Comparison of ENCODE assay signal across 26 mouse cellular contexts in genomic region chr8:116875798-116876450, GRCm38 (mm10). TPM values are rescaled to one million over a fixed set of nuclear protein-coding genes. Genes with fewer than 3 reads are reported as not detected.
DNase-seq lines count a peak whose midpoint lies in the region; ATAC-seq lines count a peak whose summit lies in the region.
"Had no signal": no experiment of that assay in that cellular context is flagged by ENCODE, and none has a peak within 500 bp of the region (broad histone marks: within the 10 kb centered on the region; RNA-seq: fewer than 3 reads in every experiment).

No protein-coding gene starts in this region.

- WGBS in forebrain, embryonic 16.5 days = 84% methylated on average over 17 of the region's 17 CpGs

- peak; percentile 51 for ATAC-seq in CD4-positive, CD25-positive, alpha-beta regulatory T cell, adult 4 months
- no peak for ATAC-seq in forebrain, embryonic 16.5 days
- ATAC-seq: hindbrain, postnatal 0 days; midbrain, embryonic 15.5 days had no signal

- H3K9me3 ChIP-seq in forebrain, embryonic 16.5 days (ENCODE audit: control insufficient read depth, low read length) = no peaks in the 10 kb centered on the region
- H3K9me3 ChIP-seq: embryonic facial prominence, embryonic 10.5 days; limb, embryonic 15.5 days; midbrain, embryonic 15.5 days; neural tube, embryonic 15.5 days had no signal

- H3K27me3 ChIP-seq in forebrain, embryonic 16.5 days (replicated peaks; ENCODE audit: control insufficient read depth, insufficient read depth, low read length) = no peaks in the 10 kb centered on the region
- H3K27me3 ChIP-seq: limb, embryonic 15.5 days; midbrain, embryonic 15.5 days; neural tube, embryonic 15.5 days had no signal

- no peaks in the 10 kb centered on the region for H3K36me3 ChIP-seq in forebrain, embryonic 16.5 days (ENCODE audit: control insufficient read depth, insufficient read depth)
- H3K36me3 ChIP-seq: embryonic facial prominence, embryonic 10.5 days; limb, embryonic 15.5 days; midbrain, embryonic 15.5 days; neural tube, embryonic 15.5 days had no signal

- H3K4me1 ChIP-seq in forebrain, embryonic 16.5 days (replicated peaks; ENCODE audit: control insufficient read depth, insufficient read depth, low read length) = no peaks in the 10 kb centered on the region
- H3K4me1 ChIP-seq: limb, embryonic 15.5 days; midbrain, embryonic 15.5 days; neural tube, embryonic 15.5 days had no signal

- peak; percentile 51 for DNase-seq in heart, adult 11 months
- no peak for DNase-seq in heart, postnatal 4 days
- peak; percentile 25 for DNase-seq in induced T-regulatory cell, adult 2 months (ENCODE audit: low read depth)
- peak; percentile 30 for DNase-seq in thymus, postnatal 25 days
- DNase-seq in embryo, embryonic 11 days = no peak
- DNase-seq in layer of hippocampus, adult 9-11 months = no peak
- DNase-seq: adrenal gland, adult 2 months; cerebellum, postnatal 14 days; gastrocnemius, adult 2 months; heart, adult 18-20 months; heart, postnatal 36 days; kidney, adult 11 months; kidney, postnatal 10 days; layer of hippocampus, postnatal 36 days; lung, postnatal 10 days; right cerebral cortex, postnatal 14 days had no signal

- H3K4me2 ChIP-seq in forebrain, embryonic 16.5 days (ENCODE audit: low read length) = no peak overlapping the region
- H3K4me2 ChIP-seq: limb, embryonic 15.5 days; midbrain, embryonic 15.5 days; neural tube, embryonic 15.5 days had no signal

- H3K27ac ChIP-seq in forebrain, embryonic 16.5 days (ENCODE audit: low read length) = no peak overlapping the region
- H3K27ac ChIP-seq: embryonic facial prominence, embryonic 10.5 days; gastrocnemius, adult 2 months; hindbrain, postnatal 0 days; limb, embryonic 15.5 days; midbrain, embryonic 15.5 days; neural tube, embryonic 15.5 days; stomach, postnatal 0 days had no signal

- no peak overlapping the region for H3K9ac ChIP-seq in forebrain, embryonic 16.5 days (replicated peaks; ENCODE audit: low read depth, low read length)
- H3K9ac ChIP-seq: limb, embryonic 15.5 days; midbrain, embryonic 15.5 days; neural tube, embryonic 15.5 days had no signal

- no peak overlapping the region for H3K4me3 ChIP-seq in forebrain, embryonic 16.5 days (replicated peaks; ENCODE audit: low read length)
- H3K4me3 ChIP-seq: embryonic facial prominence, embryonic 10.5 days; gastrocnemius, adult 2 months; limb, embryonic 15.5 days; megakaryocyte, embryonic 14.5 days; midbrain, embryonic 15.5 days; myocyte; neural tube, embryonic 15.5 days had no signal

RNA-seq across cellular contexts. Expression of gene Cmc2, which starts 45.3 kb away (rescaled TPM):
- total RNA-seq in heart, postnatal 4 days (2021) = 10 to 100 TPM; 55.0 to 55.2 TPM
- 10 to 100 TPM; 36.3 to 38.5 TPM for polyA plus RNA-seq in CD4-positive, CD25-positive, alpha-beta regulatory T cell, adult 4 months (2017; shearing (Covaris generic))
- polyA plus RNA-seq in forebrain, embryonic 16.5 days (2015; fragmentation: Nextera tagmentation; extraction: Ambion mirVana) = 28.6 and 30.8 TPM in 2 replicates

RNA-seq across cellular contexts. Expression of gene Cenpn, which starts 45.6 kb away (rescaled TPM):
- total RNA-seq in heart, postnatal 4 days (2021) = 10 to 100 TPM; 19.4 to 21.6 TPM
- polyA plus RNA-seq in CD4-positive, CD25-positive, alpha-beta regulatory T cell, adult 4 months (2017; shearing (Covaris generic)) = 1 to 10 TPM; 2.9 to 8.8 TPM
- polyA plus RNA-seq in forebrain, embryonic 16.5 days (2015; fragmentation: Nextera tagmentation; extraction: Ambion mirVana) = 13.5 and 15.2 TPM in 2 replicates

Comparison
In these comparisons a context has a peak if more than half of its experiments do, and no peak if none do; other contexts are left out.
1. DNase-seq: peak in heart, adult 11 months (single experiment), induced T-regulatory cell, adult 2 months (single experiment) and thymus, postnatal 25 days (single experiment); none in heart, postnatal 4 days (single experiment), embryo, embryonic 11 days (single experiment) and layer of hippocampus, adult 9-11 months (single experiment).